Mouse (Mus musculus) layer of hippocampus, postnatal 10 days (tissue): Measurements from ENCODE around the gene Gnao1. TPM values are rescaled to one million over a fixed set of nuclear protein-coding genes. Genes with fewer than 3 reads are reported as not detected.
A peak's percentile ranks its signal among the peaks of the same experiment; 100 is the strongest.

Source experiments
- DNase-seq, 2 experiments: peaks; one replicate each; pipeline ENCODE4 v3.0.0; 2021; ENCODE audit warnings: low spot score in 2 of 2
- total RNA-seq, 2 experiments: library from RNA; stranded (reverse); gene quantifications; 2 replicates each; pipeline ENCODE4 v1.2.3; 2021

The Gnao1 gene
- total RNA-seq, 2 experiments from 2014 or later = 901 to 916 TPM

- no peak for DNase-seq
Observed at GRCm38 (mm10) chr8:93888702-93889480, 79.1 kb downstream of the Gnao1 start.

- DNase-seq = no peak
Observed at GRCm38 (mm10) chr8:93893556-93893955, 83.8 kb downstream of the Gnao1 start.

GRCm38 (mm10) chr8:93896841-93897551 is 87.2 kb downstream of the Gnao1 start:
- DNase-seq = no peak

- no peak for DNase-seq
Observed at GRCm38 (mm10) chr8:93898570-93898969, 88.8 kb downstream of the Gnao1 start.

- no peak for DNase-seq
Observed at GRCm38 (mm10) chr8:93902040-93902439, 92.3 kb downstream of the Gnao1 start.

GRCm38 (mm10) chr8:93906961-93907360 is 97.2 kb downstream of the Gnao1 start:
- no peak for DNase-seq

- DNase-seq = peak in 1 of 2 experiments; percentile 51
Observed at GRCm38 (mm10) chr8:93907987-93908441, 98.2 kb downstream of the Gnao1 start.

GRCm38 (mm10) chr8:93908546-93908945 is 98.8 kb downstream of the Gnao1 start:
- no peak for DNase-seq

- no peak for DNase-seq
Observed at GRCm38 (mm10) chr8:93911715-93912555, 102.2 kb downstream of the Gnao1 start.

GRCm38 (mm10) chr8:93917859-93918421 is 108.2 kb downstream of the Gnao1 start:
- peak; percentile 86 to 88 for DNase-seq

GRCm38 (mm10) chr8:93918580-93918979 is 108.8 kb downstream of the Gnao1 start:
- DNase-seq = no peak

- DNase-seq = no peak
Observed at GRCm38 (mm10) chr8:93919422-93919821, 109.7 kb downstream of the Gnao1 start.

- peak in 1 of 2 experiments; percentile 49 for DNase-seq
Observed at GRCm38 (mm10) chr8:93919916-93920589, 110.3 kb downstream of the Gnao1 start.

- DNase-seq = no peak
Observed at GRCm38 (mm10) chr8:93920590-93920948, 110.8 kb downstream of the Gnao1 start.

- DNase-seq = no peak
Observed at GRCm38 (mm10) chr8:93923897-93924334, 114.2 kb downstream of the Gnao1 start.

- DNase-seq = no peak
Observed at GRCm38 (mm10) chr8:93925513-93925912, 115.7 kb downstream of the Gnao1 start.

GRCm38 (mm10) chr8:93929233-93929632 is 119.5 kb downstream of the Gnao1 start:
- no peak for DNase-seq

- no peak for DNase-seq
Observed at GRCm38 (mm10) chr8:93931336-93931735, 121.6 kb downstream of the Gnao1 start.

- DNase-seq = peak; percentile 89 to 91
Observed at GRCm38 (mm10) chr8:93932873-93933272, 123.1 kb downstream of the Gnao1 start.

GRCm38 (mm10) chr8:93933288-93933687 is 123.5 kb downstream of the Gnao1 start:
- no peak for DNase-seq

GRCm38 (mm10) chr8:93938193-93938592 is 128.4 kb downstream of the Gnao1 start:
- DNase-seq = no peak
